Mouse (Mus musculus) brain, embryonic 14.5 days (tissue): ENCODE data around the gene Vav2. TPM values are rescaled to one million over a fixed set of nuclear protein-coding genes. Genes with fewer than 3 reads are reported as not detected.

ENCODE experiments used
- DNase-seq: peaks from one replicate; pipeline ENCODE4 v3.0.0-alpha.2; 2011; ENCODE audit warnings: low read depth
- CTCF ChIP-seq: fragments of 200-500 bp; IDR thresholded peaks from 2 replicates; pipeline ENCODE4 v1.5.1; 2012; ENCODE audit warnings: inconsistent platforms, mild to moderate bottlenecking, moderate library complexity, borderline replicate concordance; ENCODE audit not compliant: insufficient read depth, insufficient read length; ENCODE audit errors: extremely low read depth
- POLR2A ChIP-seq: fragments of 200-500 bp; IDR thresholded peaks from 2 replicates; pipeline ENCODE4 v1.6.1; 2012; ENCODE audit warnings: mild to moderate bottlenecking, inconsistent platforms, borderline replicate concordance; ENCODE audit not compliant: poor library complexity, insufficient read depth, insufficient read length, severe bottlenecking; ENCODE audit errors: extremely low read depth
- polyA plus RNA-seq: library from polyadenylated mRNA; depleted of rRNA; stranded (reverse); fragments of >200 nt; gene quantifications from 2 replicates; pipeline ENCODE4 v1.2.3, GENCODE M21; 2012

The Vav2 gene
- polyA plus RNA-seq, 1 experiment: 55.0 TPM

- TF ChIP-seq POLR2A: no peak
- no peak for TF ChIP-seq CTCF
- peak; percentile 79 for DNase-seq
These were observed 92.0 kb downstream of the Vav2 start for GRCm38 (mm10) chr2:27334816-27335215.

GRCm38 (mm10) chr2:27331560-27331959, 95.3 kb downstream of the Vav2 start:
- no peak for TF ChIP-seq CTCF
- no peak for TF ChIP-seq POLR2A
- no peak for DNase-seq

GRCm38 (mm10) chr2:27330446-27330845, 96.4 kb downstream of the Vav2 start:
- TF ChIP-seq POLR2A (no peak), CTCF (no peak)
- peak; percentile 68 for DNase-seq

- TF ChIP-seq CTCF (no peak), POLR2A (no peak)
- DNase-seq: no peak
These were observed 97.3 kb downstream of the Vav2 start for GRCm38 (mm10) chr2:27329386-27330060.

GRCm38 (mm10) chr2:27328613-27329041, 98.2 kb downstream of the Vav2 start:
- no peak for TF ChIP-seq POLR2A
- no peak for TF ChIP-seq CTCF
- no peak for DNase-seq

GRCm38 (mm10) chr2:27327886-27328285, 98.9 kb downstream of the Vav2 start:
- DNase-seq: no peak
- TF ChIP-seq CTCF: no peak
- TF ChIP-seq POLR2A: no peak

GRCm38 (mm10) chr2:27327076-27327475, 99.8 kb downstream of the Vav2 start:
- no peak for DNase-seq
- TF ChIP-seq CTCF (no peak), POLR2A (no peak)

- TF ChIP-seq POLR2A (no peak), CTCF (no peak)
- no peak for DNase-seq
These were observed 100.5 kb downstream of the Vav2 start for GRCm38 (mm10) chr2:27326357-27326756.

GRCm38 (mm10) chr2:27324690-27325089, 102.1 kb downstream of the Vav2 start:
- no peak for DNase-seq

GRCm38 (mm10) chr2:27321431-27321875, 105.4 kb downstream of the Vav2 start:
- DNase-seq: peak; percentile 72

More at GRCm38 (mm10) chr2:27324690-27325089, 102.1 kb downstream of the Vav2 start:
- TF ChIP-seq POLR2A (no peak), CTCF (no peak)

GRCm38 (mm10) chr2:27320820-27321219, 106.0 kb downstream of the Vav2 start:
- TF ChIP-seq CTCF: no peak
- TF ChIP-seq POLR2A: no peak
- no peak for DNase-seq

More at GRCm38 (mm10) chr2:27321431-27321875, 105.4 kb downstream of the Vav2 start:
- TF ChIP-seq POLR2A (no peak), CTCF (no peak)

GRCm38 (mm10) chr2:27318606-27319005, 108.2 kb downstream of the Vav2 start:
- no peak for TF ChIP-seq POLR2A
- TF ChIP-seq CTCF: no peak
- DNase-seq: no peak
